Mouse (Mus musculus): ENCODE measurements around the gene Zfp12.
"Not testable (repeated sequence)": the region's sequence is repeated elsewhere in the genome, so short reads cannot be mapped to it uniquely, and the experiment has no call there.

Gene Zfp12

GRCm38 (mm10) chr5:143235028-143235693 is at the start of gene Zfp12:
Gene Zfp12 (plus strand): TSS chr5:143235163.
- peak; percentile 97 for DNase-seq (ENCODE audit: low read depth, low spot score)

- not testable (repeated sequence) for DNase-seq (ENCODE audit: low read depth, low spot score)
These were observed 46.9 kb upstream of the Zfp12 start for GRCm38 (mm10) chr5:143188014-143188413.

GRCm38 (mm10) chr5:143192806-143193205 is 42.2 kb upstream of the Zfp12 start:
- no peak for DNase-seq (ENCODE audit: low read depth, low spot score)

GRCm38 (mm10) chr5:143194747-143195146 is 40.2 kb upstream of the Zfp12 start:
- DNase-seq (ENCODE audit: low read depth, low spot score): not testable (repeated sequence)

- no peak for DNase-seq (ENCODE audit: low read depth, low spot score)
These were observed 39.8 kb upstream of the Zfp12 start for GRCm38 (mm10) chr5:143195166-143195565.

GRCm38 (mm10) chr5:143196506-143196905 is 38.5 kb upstream of the Zfp12 start:
- DNase-seq (ENCODE audit: low read depth, low spot score): no peak

- DNase-seq (ENCODE audit: low read depth, low spot score): no peak
These were observed 29.9 kb upstream of the Zfp12 start for GRCm38 (mm10) chr5:143205015-143205414.

- no peak for DNase-seq (ENCODE audit: low read depth, low spot score)
These were observed 21.1 kb upstream of the Zfp12 start for GRCm38 (mm10) chr5:143213832-143214231.

GRCm38 (mm10) chr5:143220996-143221395 is 14.0 kb upstream of the Zfp12 start:
- DNase-seq (ENCODE audit: low read depth, low spot score): no peak

- DNase-seq (ENCODE audit: low read depth, low spot score): no peak
These were observed 12.7 kb upstream of the Zfp12 start for GRCm38 (mm10) chr5:143222287-143222686.

GRCm38 (mm10) chr5:143226790-143227189 is 8.2 kb upstream of the Zfp12 start, which contains the start of gene Spdye4a:
Gene Spdye4a (minus strand): TSS chr5:143226890.
- DNase-seq (ENCODE audit: low read depth, low spot score): no peak

GRCm38 (mm10) chr5:143236036-143236435 is 1.1 kb downstream of the Zfp12 start:
- DNase-seq (ENCODE audit: low read depth, low spot score): no peak

GRCm38 (mm10) chr5:143244926-143245325 is 10.0 kb downstream of the Zfp12 start:
- no peak for DNase-seq (ENCODE audit: low read depth, low spot score)

GRCm38 (mm10) chr5:143252039-143252438 is 17.1 kb downstream of the Zfp12 start:
- DNase-seq (ENCODE audit: low read depth, low spot score): no peak

GRCm38 (mm10) chr5:143252791-143253185 is 17.8 kb downstream of the Zfp12 start:
- no peak for DNase-seq (ENCODE audit: low read depth, low spot score)

- DNase-seq (ENCODE audit: low read depth, low spot score): no peak
These were observed 18.4 kb downstream of the Zfp12 start for GRCm38 (mm10) chr5:143253186-143253880.

- no peak for DNase-seq (ENCODE audit: low read depth, low spot score)
These were observed 19.0 kb downstream of the Zfp12 start for GRCm38 (mm10) chr5:143253881-143254486.

GRCm38 (mm10) chr5:143254487-143255130 is 19.6 kb downstream of the Zfp12 start:
- no peak for DNase-seq (ENCODE audit: low read depth, low spot score)

- DNase-seq (ENCODE audit: low read depth, low spot score): no peak
These were observed 20.2 kb downstream of the Zfp12 start for GRCm38 (mm10) chr5:143255131-143255519.

GRCm38 (mm10) chr5:143255802-143256201 is 20.8 kb downstream of the Zfp12 start:
- DNase-seq (ENCODE audit: low read depth, low spot score): no peak

GRCm38 (mm10) chr5:143261636-143262035 is 26.7 kb downstream of the Zfp12 start:
- peak; percentile 80 for DNase-seq (ENCODE audit: low read depth, low spot score)

- DNase-seq (ENCODE audit: low read depth, low spot score): no peak
These were observed 29.7 kb downstream of the Zfp12 start for GRCm38 (mm10) chr5:143264689-143265088.
